Mouse (Mus musculus) thymus, adult 2 months (tissue): ENCODE measurements around the gene Aff1.

ENCODE experiments used
- CTCF ChIP-seq: fragments of 200-500 bp; IDR thresholded peaks from 2 replicates; pipeline ENCODE4 v1.5.1; 2012; ENCODE audit warnings: mild to moderate bottlenecking, control low read depth, low read length, moderate library complexity, borderline replicate concordance; ENCODE audit not compliant: control insufficient read depth, poor library complexity, insufficient read depth; ENCODE audit errors: extremely low read depth
- POLR2A ChIP-seq: fragments of 200-500 bp; IDR thresholded peaks from 2 replicates; pipeline ENCODE4 v1.6.1; 2012; ENCODE audit warnings: mild to moderate bottlenecking, low read length, control low read depth, moderate library complexity; ENCODE audit not compliant: control insufficient read depth, poor library complexity, insufficient read depth; ENCODE audit errors: extremely low read depth

DNA sequence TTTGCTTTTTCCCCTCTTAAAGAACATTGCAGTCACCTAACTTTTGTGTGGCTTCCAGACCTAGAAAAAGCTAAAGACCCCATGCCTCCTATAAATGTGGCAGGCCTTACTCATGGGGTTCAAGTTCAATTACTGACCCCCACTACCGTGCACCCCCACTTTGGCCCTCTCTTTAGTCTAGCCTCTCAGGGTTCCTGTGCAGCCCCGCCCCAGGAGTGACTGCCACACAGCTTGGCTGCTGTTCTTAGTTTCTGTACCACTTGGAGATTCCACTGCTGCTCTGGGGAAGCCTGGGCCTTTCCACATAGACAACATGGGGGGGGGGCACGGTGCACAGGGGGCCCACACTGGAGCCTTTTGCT lies 147.1 kb downstream of the Aff1 start:
- TF ChIP-seq CTCF (no peak), POLR2A (no peak)
